Mouse (Mus musculus) kidney, postnatal 0 days (tissue): Measurements from ENCODE around the gene Wdr89. TPM values are rescaled to one million over a fixed set of nuclear protein-coding genes. Genes with fewer than 3 reads are reported as not detected.

Experiments used
- ATAC-seq: fragments of 200-750 bp; cut with Nextera tagmentation; replicated peaks from 2 replicates; pipeline ENCODE4 v1.8.0; 2017; ENCODE audit warnings: low read depth, moderate number of reproducible peaks, moderate TSS enrichment, moderate library complexity; ENCODE audit not compliant: low FRiP score
- DNase-seq: peaks from one replicate; pipeline ENCODE4 v3.0.0-alpha.2; 2016; ENCODE audit warnings: low spot score
- H3K27ac ChIP-seq: fragments of 300-500 bp; sonication (generic); 2 replicates; pipeline ENCODE4 v1.5.1; 2014; ENCODE audit warnings: mild to moderate bottlenecking
- H3K27me3 ChIP-seq: fragments of 300-500 bp; sonication (generic); 2 replicates; pipeline ENCODE4 v1.6.1; 2014; ENCODE audit warnings: low read length, mixed read lengths; ENCODE audit not compliant: insufficient read depth
- H3K36me3 ChIP-seq: fragments of 300-500 bp; sonication (generic); 2 replicates; pipeline ENCODE4 v1.6.1; 2014; ENCODE audit warnings: low read length, mixed read lengths; ENCODE audit not compliant: insufficient read depth
- H3K4me1 ChIP-seq: fragments of 300-500 bp; sonication (generic); replicated peaks from 2 replicates; pipeline ENCODE4 v1.6.1; 2014; ENCODE audit warnings: antibody characterized with exemption, low read length, mixed read lengths; ENCODE audit not compliant: insufficient read depth
- H3K4me2 ChIP-seq: fragments of 300-500 bp; sonication (generic); 2 replicates; pipeline ENCODE4 v1.6.1; 2014; ENCODE audit warnings: mild to moderate bottlenecking, low read length, moderate library complexity, mixed read lengths
- H3K4me3 ChIP-seq: fragments of 300-500 bp; sonication (generic); replicated peaks from 2 replicates; pipeline ENCODE4 v1.5.1; 2014; ENCODE audit warnings: low read depth, low read length
- H3K9ac ChIP-seq: fragments of 300-500 bp; sonication (generic); 2 replicates; pipeline ENCODE4 v1.6.1; 2014; ENCODE audit warnings: low read depth, low read length
- H3K9me3 ChIP-seq: fragments of 300-500 bp; sonication (generic); replicated peaks from 2 replicates; pipeline ENCODE4 v1.6.1; 2016; ENCODE audit warnings: low read length, inconsistent platforms, mixed read lengths
- CTCF ChIP-seq: IDR thresholded peaks from 2 replicates; pipeline ENCODE4 v1.5.1; 2016; ENCODE audit warnings: antibody characterized with exemption, low read depth, mild to moderate bottlenecking, moderate library complexity
- WGBS: fragments of 180-500 bp; shearing (Covaris S2); extraction: QIAGEN DNeasy Blood & Tissue Kit; methylation state at CpG from one replicate; pipeline ENCODE4 v1.1.7; 2014; 5-methylcytosine and 5-hydroxymethylcytosine counted together
- polyA plus RNA-seq: library from polyadenylated mRNA; unstranded; fragments of >200 nt; fragmentation: Nextera tagmentation; extraction: Ambion mirVana; gene quantifications from 2 replicates; pipeline ENCODE4 v1.2.1, GENCODE M21; 2015

The Wdr89 gene
- polyA plus RNA-seq, 1 experiment from 2014 or later: 9.9 TPM

GRCm38 (mm10) chr12:75635771-75636430 lies 33.4 kb downstream of the Wdr89 start:
- H3K4me2 ChIP-seq: no peak overlapping the region
- no peak overlapping the region for H3K9ac ChIP-seq
- ATAC-seq: no peak
- H3K4me3 ChIP-seq: no peak overlapping the region
- no peaks in the 10 kb centered on the region for H3K9me3 ChIP-seq
- no peaks in the 10 kb centered on the region for H3K4me1 ChIP-seq
- H3K27ac ChIP-seq: no peak overlapping the region
- WGBS: 83% methylated on average over 10 of the region's 10 CpGs
- DNase-seq: no peak
- TF ChIP-seq CTCF: no peak
- H3K27me3 ChIP-seq: no peaks in the 10 kb centered on the region
- no peaks in the 10 kb centered on the region for H3K36me3 ChIP-seq

GRCm38 (mm10) chr12:75629618-75630017 lies 39.7 kb downstream of the Wdr89 start:
- TF ChIP-seq CTCF: peak; percentile 40
- ATAC-seq: no peak
- no peak overlapping the region for H3K27ac ChIP-seq

GRCm38 (mm10) chr12:75623292-75623691 lies 46.0 kb downstream of the Wdr89 start:
- H3K4me1 ChIP-seq: no peaks in the 10 kb centered on the region
- H3K36me3 ChIP-seq: no peaks in the 10 kb centered on the region
- no peak overlapping the region for H3K4me2 ChIP-seq
- H3K9me3 ChIP-seq: no peaks in the 10 kb centered on the region
- no peak overlapping the region for H3K9ac ChIP-seq
- ATAC-seq: no peak
- H3K27me3 ChIP-seq: no peaks in the 10 kb centered on the region
- no peak for DNase-seq
- no peak for TF ChIP-seq CTCF
- 92% methylated on average over 5 of the region's 5 CpGs for WGBS
- no peak overlapping the region for H3K27ac ChIP-seq
- no peak overlapping the region for H3K4me3 ChIP-seq

More at GRCm38 (mm10) chr12:75629618-75630017, 39.7 kb downstream of the Wdr89 start:
- Histone ChIP-seq H3K4me1 (no peaks in the 10 kb centered on the region), H3K9ac (no peak overlapping the region), H3K4me2 (no peak overlapping the region), H3K27me3 (no peaks in the 10 kb centered on the region), H3K36me3 (no peaks in the 10 kb centered on the region), H3K9me3 (no peaks in the 10 kb centered on the region), H3K4me3 (no peak overlapping the region)
- WGBS: 63% methylated on average over 1 of the region's 1 CpGs
- DNase-seq: no peak

- 58% methylated on average over 3 of the region's 3 CpGs for WGBS
Observed at GRCm38 (mm10) chr12:75622835-75623234, 46.5 kb downstream of the Wdr89 start.

GRCm38 (mm10) chr12:75616841-75617240 lies 52.5 kb downstream of the Wdr89 start:
- no peak for TF ChIP-seq CTCF
- H3K27ac ChIP-seq: no peak overlapping the region
- H3K36me3 ChIP-seq: no peaks in the 10 kb centered on the region
- no peak overlapping the region for H3K4me3 ChIP-seq
- no peak overlapping the region for H3K4me2 ChIP-seq
- ATAC-seq (no peak), DNase-seq (no peak)
- no peaks in the 10 kb centered on the region for H3K27me3 ChIP-seq
- H3K9me3 ChIP-seq: no peaks in the 10 kb centered on the region
- WGBS: 68% methylated on average over 8 of the region's 8 CpGs
- no peak overlapping the region for H3K9ac ChIP-seq
- no peaks in the 10 kb centered on the region for H3K4me1 ChIP-seq

More at GRCm38 (mm10) chr12:75622835-75623234, 46.5 kb downstream of the Wdr89 start:
- Histone ChIP-seq H3K9me3 (no peaks in the 10 kb centered on the region), H3K36me3 (no peaks in the 10 kb centered on the region), H3K4me3 (no peak overlapping the region), H3K9ac (no peak overlapping the region), H3K27ac (no peak overlapping the region), H3K27me3 (no peaks in the 10 kb centered on the region), H3K4me1 (no peaks in the 10 kb centered on the region), H3K4me2 (no peak overlapping the region)
- ATAC-seq (no peak), DNase-seq (no peak)
- no peak for TF ChIP-seq CTCF

- peak; percentile 40 for DNase-seq
- Histone ChIP-seq H3K4me2 (peak overlapping the region; percentile 55), H3K4me3 (peak overlapping the region; percentile 26), H3K36me3 (no peaks in the 10 kb centered on the region), H3K4me1 (no peaks in the 10 kb centered on the region), H3K27me3 (no peaks in the 10 kb centered on the region), H3K9me3 (no peaks in the 10 kb centered on the region), H3K9ac (peak overlapping the region; percentile 31; the same call in 1 of the 2 replicates), H3K27ac (no peak overlapping the region)
- peak; percentile 61 for ATAC-seq
- TF ChIP-seq CTCF: no peak
- WGBS: 8% methylated on average over 23 of the region's 24 CpGs
Observed at GRCm38 (mm10) chr12:75616158-75616791, 53.1 kb downstream of the Wdr89 start.
